Mouse (Mus musculus): Measurements from ENCODE around the gene Cnppd1. TPM values are rescaled to one million over a fixed set of nuclear protein-coding genes. Genes with fewer than 3 reads are reported as not detected.

The Cnppd1 gene
- total RNA-seq, 2 experiments from 2014 or later = 31.2 to 32.0 TPM

- peak overlapping the region; percentile 82 for H3K27ac ChIP-seq
- peak; percentile 44 to 47 for DNase-seq (ENCODE audit: low spot score in 2 of 2)
- H3K4me3 ChIP-seq = peak overlapping the region; percentile 77
- no peak for TF ChIP-seq CTCF (conservative IDR thresholded peaks at IDR 0.05)
Observed at GRCm38 (mm10) chr1:75179334-75180104, 37.0 kb upstream of the Cnppd1 start.

DNA sequence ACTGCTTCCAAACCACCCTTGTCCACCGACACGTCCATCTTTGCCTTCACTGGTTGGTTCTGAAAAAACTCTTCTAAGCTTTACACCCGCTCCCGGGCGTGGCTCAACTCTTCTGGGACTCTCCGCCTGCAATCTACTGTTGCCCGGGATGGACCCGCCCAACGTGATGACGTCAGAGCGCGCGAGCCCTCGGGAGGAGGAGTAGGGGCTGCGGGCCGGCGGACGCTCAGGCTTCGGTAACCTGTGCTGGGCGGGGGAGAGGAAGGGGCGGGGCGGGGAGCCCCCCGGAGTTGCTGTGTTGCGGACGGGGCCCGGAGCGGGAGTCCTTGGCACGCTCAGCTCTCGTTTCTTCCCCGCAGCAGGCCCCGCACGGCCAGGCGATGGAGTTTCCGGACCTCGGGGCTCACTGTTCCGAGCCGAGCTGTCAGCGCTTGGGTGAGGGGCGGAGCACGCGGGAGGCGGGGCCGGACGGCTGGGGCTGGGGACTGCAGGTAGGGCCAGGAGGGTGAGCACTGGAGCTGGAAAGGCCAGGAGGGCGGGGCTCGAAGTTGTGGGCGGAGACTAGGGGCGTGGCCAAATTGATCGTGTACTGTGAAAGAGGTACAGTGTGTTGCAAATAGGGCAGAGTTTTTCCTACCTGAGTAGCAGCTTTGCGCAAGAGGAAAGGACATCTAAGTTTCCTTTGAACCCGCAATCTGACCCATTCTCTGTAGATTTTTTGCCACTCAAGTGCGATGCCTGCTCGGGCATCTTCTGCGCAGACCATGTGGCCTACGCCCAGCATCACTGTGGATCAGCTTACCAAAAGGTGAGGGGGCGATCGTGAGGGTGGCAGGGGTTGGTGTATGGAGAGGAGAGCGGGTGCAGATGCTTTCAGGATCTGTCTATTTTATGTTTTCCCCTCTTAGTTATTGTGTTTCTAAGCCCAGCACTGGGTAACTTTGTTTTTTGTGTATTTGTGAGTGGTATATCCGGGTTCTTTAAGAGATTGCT lies 26.3 kb upstream of the Cnppd1 start, which contains the start of gene Zfand2b:
Gene Zfand2b (plus strand): TSS at position 175 of the 993 bp plus-strand sequence.
- TF ChIP-seq CTCF (conservative IDR thresholded peaks at IDR 0.05) = no peak
- peak within 1 kb of the TSS; percentile 98 for H3K27ac ChIP-seq
- peak; percentile 94 to 95 for DNase-seq (ENCODE audit: low spot score in 2 of 2)
- peak within 1 kb of the TSS; percentile 95 for H3K4me3 ChIP-seq

- no peak for TF ChIP-seq CTCF (conservative IDR thresholded peaks at IDR 0.05)
- peak overlapping the region; percentile 98 for H3K27ac ChIP-seq
- DNase-seq (ENCODE audit: low spot score in 2 of 2) = no peak
- H3K4me3 ChIP-seq = peak overlapping the region; percentile 95
Observed at GRCm38 (mm10) chr1:75168093-75168471, 25.6 kb upstream of the Cnppd1 start.

DNA sequence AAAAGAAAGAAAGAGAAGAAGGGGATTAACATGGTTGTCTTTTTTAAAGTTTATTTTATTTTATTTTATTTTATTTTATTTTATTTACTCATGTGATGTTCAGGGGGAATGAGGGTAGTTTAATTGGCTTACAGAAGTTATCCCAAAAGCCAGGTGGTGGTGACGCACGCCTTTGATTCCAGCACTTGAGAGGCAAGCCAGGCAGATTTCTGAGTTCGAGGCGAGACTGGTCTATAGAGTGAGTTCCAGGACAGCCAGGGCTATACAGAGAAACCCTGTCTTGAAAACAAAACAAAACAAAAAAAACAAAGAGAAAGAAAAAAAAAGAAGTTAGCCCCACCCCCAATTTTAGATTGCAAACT lies 17.7 kb upstream of the Cnppd1 start:
- DNase-seq (ENCODE audit: low spot score in 2 of 2) = no peak
- no peak overlapping the region for H3K27ac ChIP-seq
- TF ChIP-seq CTCF (conservative IDR thresholded peaks at IDR 0.05) = no peak
- H3K4me3 ChIP-seq = no peak overlapping the region

DNA sequence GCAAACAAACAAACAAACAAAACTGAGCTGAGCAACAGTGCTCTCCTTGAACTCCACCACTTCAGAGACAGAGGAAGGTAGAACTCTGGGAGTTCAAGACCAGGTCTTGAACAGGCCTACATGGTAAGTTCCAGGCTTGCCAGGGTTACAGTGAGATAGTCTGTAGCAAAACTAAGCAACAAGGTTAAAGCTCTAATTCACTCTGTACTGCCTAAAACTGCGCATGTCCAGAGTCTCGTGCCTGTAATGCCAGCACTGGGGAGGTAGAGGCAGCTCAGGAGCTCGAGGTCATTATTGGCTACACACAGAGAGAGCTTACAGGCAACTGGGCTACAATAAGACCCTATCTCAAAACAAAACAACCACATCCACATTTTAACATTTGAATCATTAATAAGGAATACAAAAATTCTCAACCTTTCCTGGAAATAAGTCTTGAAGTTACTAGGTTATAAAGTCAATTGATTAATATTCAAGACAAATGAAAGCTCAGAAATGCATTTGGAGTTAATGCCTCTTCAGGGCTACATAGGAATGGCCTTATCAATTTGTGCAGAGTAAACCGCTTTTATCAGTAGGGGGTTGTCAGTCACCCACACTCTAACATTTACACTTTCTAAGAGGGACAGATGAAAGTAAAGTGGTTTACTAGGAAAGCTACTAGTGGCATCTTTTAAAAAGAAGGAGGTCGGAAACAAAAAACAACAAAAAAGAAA lies 17.2 kb upstream of the Cnppd1 start:
- no peak for TF ChIP-seq CTCF (conservative IDR thresholded peaks at IDR 0.05)
- Histone ChIP-seq H3K4me3 (no peak overlapping the region), H3K27ac (no peak overlapping the region)
- DNase-seq (ENCODE audit: low spot score in 2 of 2) = no peak

GRCm38 (mm10) chr1:75158990-75159389 lies 16.5 kb upstream of the Cnppd1 start:
- TF ChIP-seq CTCF (conservative IDR thresholded peaks at IDR 0.05) = no peak
- H3K4me3 ChIP-seq = no peak overlapping the region
- no peak for DNase-seq (ENCODE audit: low spot score in 2 of 2)
- H3K27ac ChIP-seq = no peak overlapping the region

DNA sequence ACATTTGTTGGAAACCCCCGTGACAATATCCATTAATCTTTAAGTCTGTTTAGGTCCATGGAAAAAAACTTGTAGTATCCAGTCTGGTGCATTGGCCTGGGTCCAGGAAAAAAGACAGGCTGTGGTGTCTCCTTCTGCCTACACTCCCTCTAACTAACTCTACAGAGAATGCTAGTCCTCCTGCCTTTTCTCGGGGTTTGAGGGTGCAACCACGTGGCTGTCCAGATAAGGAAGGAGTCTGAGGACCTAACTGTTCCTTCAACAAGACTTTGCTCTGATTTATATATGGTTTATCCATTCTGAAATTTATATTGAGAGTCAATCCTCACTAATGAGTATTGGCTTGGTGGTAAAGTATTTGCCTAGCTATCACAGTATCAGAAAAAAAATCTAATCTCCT lies 13.3 kb upstream of the Cnppd1 start:
- no peak overlapping the region for H3K27ac ChIP-seq
- no peak for TF ChIP-seq CTCF (conservative IDR thresholded peaks at IDR 0.05)
- H3K4me3 ChIP-seq = no peak overlapping the region
- DNase-seq (ENCODE audit: low spot score in 2 of 2) = no peak

GRCm38 (mm10) chr1:75148727-75149126 lies 6.2 kb upstream of the Cnppd1 start:
- no peak for TF ChIP-seq CTCF (conservative IDR thresholded peaks at IDR 0.05)
- DNase-seq (ENCODE audit: low spot score in 2 of 2) = no peak
- Histone ChIP-seq H3K4me3 (no peak overlapping the region), H3K27ac (no peak overlapping the region)

GRCm38 (mm10) chr1:75147411-75148135 lies 5.1 kb upstream of the Cnppd1 start:
- no peak for TF ChIP-seq CTCF (conservative IDR thresholded peaks at IDR 0.05)
- H3K27ac ChIP-seq = no peak overlapping the region
- no peak overlapping the region for H3K4me3 ChIP-seq
- DNase-seq (ENCODE audit: low spot score in 2 of 2) = no peak

GRCm38 (mm10) chr1:75145589-75145988 lies 3.1 kb upstream of the Cnppd1 start:
- H3K4me3 ChIP-seq = no peak overlapping the region

DNA sequence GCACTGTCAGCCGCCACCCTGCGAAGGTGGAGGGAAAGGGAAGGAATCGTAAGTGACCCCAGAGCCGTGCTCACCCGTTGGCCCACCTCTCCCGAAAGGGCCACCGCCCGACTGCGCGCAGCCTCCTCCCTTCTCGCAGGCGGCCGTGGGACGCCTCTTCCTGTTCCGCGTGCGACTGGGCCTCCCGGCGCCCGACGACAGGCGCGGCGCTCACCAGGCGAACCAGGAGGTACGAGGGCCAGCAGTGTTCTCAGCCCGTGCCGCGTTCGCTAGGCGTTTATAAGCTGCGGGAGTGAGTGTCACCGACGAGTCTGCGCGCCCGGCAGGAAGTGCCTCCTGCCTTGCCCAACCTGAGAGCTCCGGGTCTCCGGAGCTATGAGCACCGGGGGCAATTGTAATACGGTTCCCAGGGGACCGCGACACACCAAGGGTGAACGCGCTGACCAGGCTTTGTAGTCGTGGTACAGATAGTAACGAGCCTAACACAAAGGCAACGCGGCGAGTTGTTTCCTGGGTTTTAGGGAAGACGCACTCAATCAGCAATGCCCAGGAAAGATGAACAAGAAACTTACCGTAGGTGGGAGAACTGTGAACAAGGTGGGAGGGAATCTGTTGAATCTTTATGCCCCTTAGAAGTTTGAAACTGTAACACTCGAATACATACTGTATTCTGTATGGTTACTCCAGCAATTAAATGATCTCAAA lies 873 bp downstream of the Cnppd1 start:
- H3K4me3 ChIP-seq = peak overlapping the region; percentile 86
- DNase-seq (ENCODE audit: low spot score in 2 of 2) = peak; percentile 35 to 51
- TF ChIP-seq CTCF (conservative IDR thresholded peaks at IDR 0.05) = no peak
- H3K27ac ChIP-seq = peak overlapping the region; percentile 97

More at GRCm38 (mm10) chr1:75145589-75145988, 3.1 kb upstream of the Cnppd1 start:
- no peak for DNase-seq (ENCODE audit: low spot score in 2 of 2)
- H3K27ac ChIP-seq = no peak overlapping the region
- no peak for TF ChIP-seq CTCF (conservative IDR thresholded peaks at IDR 0.05)

Data from layer of hippocampus, adult 2 months (tissue).